Mouse (Mus musculus) brain, embryonic 14.5 days (tissue): ENCODE measurements around the gene Ppia.

Experiments
- CTCF ChIP-seq: fragments of 200-500 bp; IDR thresholded peaks from 2 replicates; pipeline ENCODE4 v1.5.1; 2012; ENCODE audit warnings: inconsistent platforms, mild to moderate bottlenecking, moderate library complexity, borderline replicate concordance; ENCODE audit not compliant: insufficient read depth, insufficient read length; ENCODE audit errors: extremely low read depth
- POLR2A ChIP-seq: fragments of 200-500 bp; IDR thresholded peaks from 2 replicates; pipeline ENCODE4 v1.6.1; 2012; ENCODE audit warnings: mild to moderate bottlenecking, inconsistent platforms, borderline replicate concordance; ENCODE audit not compliant: poor library complexity, insufficient read depth, insufficient read length, severe bottlenecking; ENCODE audit errors: extremely low read depth

- TF ChIP-seq CTCF (no peak), POLR2A (no peak)
These were observed 2.2 kb downstream of the Ppia start for GRCm38 (mm10) chr11:6417490-6417889.
